17 mouse cellular contexts compared by ENCODE assay signal in genomic region chr10:71476471-71477080, GRCm38 (mm10).
A peak's percentile ranks its signal among the peaks of the same experiment; 100 is the strongest.
DNase-seq lines count a peak whose midpoint lies in the region; ATAC-seq lines count a peak whose summit lies in the region.
"Had no signal": no experiment of that assay in that cellular context is flagged by ENCODE, and none has a peak within 500 bp of the region (broad histone marks: within the 10 kb centered on the region; RNA-seq: fewer than 3 reads in every experiment).

No protein-coding gene starts in this region.

- peaks cover 23% of the 10 kb centered on the region for H3K4me1 ChIP-seq in forebrain, embryonic 13.5 days
- no peaks in the 10 kb centered on the region; the same call in 1 of the 2 replicates for H3K4me1 ChIP-seq in forebrain, embryonic 12.5 days
- H3K4me1 ChIP-seq in hindbrain, embryonic 16.5 days (ENCODE audit: control insufficient read depth, insufficient read depth, low read depth, low read length), result no peaks in the 10 kb centered on the region
- 0 out of 2 replicates have a peak, but pooled peaks cover 3% of the 10 kb centered on the region for H3K4me1 ChIP-seq in heart, embryonic 12.5 days (replicated peaks)
- H3K4me1 ChIP-seq: megakaryocyte, embryonic 14.5 days had no signal

- H3K4me2 ChIP-seq in forebrain, embryonic 13.5 days, result no peak overlapping the region
- H3K4me2 ChIP-seq in forebrain, embryonic 12.5 days, result no peak overlapping the region
- H3K4me2 ChIP-seq in hindbrain, embryonic 16.5 days (ENCODE audit: low read length), result no peak overlapping the region
- H3K4me2 ChIP-seq in heart, embryonic 12.5 days, result no peak overlapping the region
- H3K4me2 ChIP-seq: lung, embryonic 14.5 days; neural tube, embryonic 13.5 days had no signal

- no peaks in the 10 kb centered on the region for H3K9me3 ChIP-seq in forebrain, embryonic 13.5 days (replicated peaks)
- H3K9me3 ChIP-seq in forebrain, embryonic 12.5 days, result no peaks in the 10 kb centered on the region
- H3K9me3 ChIP-seq in hindbrain, embryonic 16.5 days (ENCODE audit: control insufficient read depth, low read length), result no peaks in the 10 kb centered on the region
- no peaks in the 10 kb centered on the region for H3K9me3 ChIP-seq in heart, embryonic 12.5 days (replicated peaks)
- H3K9me3 ChIP-seq: heart, embryonic 10.5 days; neural tube, embryonic 13.5 days had no signal

- no peak overlapping the region for H3K9ac ChIP-seq in forebrain, embryonic 13.5 days
- H3K9ac ChIP-seq in forebrain, embryonic 12.5 days, result no peak overlapping the region
- no peak overlapping the region for H3K9ac ChIP-seq in hindbrain, embryonic 16.5 days (ENCODE audit: low read depth, low read length)
- H3K9ac ChIP-seq in heart, embryonic 12.5 days, result no peak overlapping the region
- H3K9ac ChIP-seq: lung, embryonic 14.5 days; neural tube, embryonic 13.5 days had no signal

- no peaks in the 10 kb centered on the region for H3K27me3 ChIP-seq in forebrain, embryonic 13.5 days
- H3K27me3 ChIP-seq in forebrain, embryonic 12.5 days, result no peaks in the 10 kb centered on the region
- H3K27me3 ChIP-seq in hindbrain, embryonic 16.5 days (replicated peaks; ENCODE audit: control insufficient read depth, insufficient read depth, low read length), result no peaks in the 10 kb centered on the region
- H3K27me3 ChIP-seq in heart, embryonic 12.5 days (replicated peaks), result no peaks in the 10 kb centered on the region
- H3K27me3 ChIP-seq: megakaryocyte, embryonic 14.5 days; neural tube, embryonic 13.5 days had no signal

- peak; percentile 72 for DNase-seq in left cerebral cortex, postnatal 4 days
- no peak for DNase-seq in left cerebral cortex, adult 18-20 months (ENCODE audit: low spot score in 2 of 2)
- peak; percentile 65 to 70 for DNase-seq in cerebellum, adult 18-20 months
- DNase-seq in thymus, postnatal 10 days (ENCODE audit: low spot score in 2 of 2), result no peak
- DNase-seq: adrenal gland, postnatal 14 days; kidney, postnatal 10 days; lung, embryonic 14.5 days; right cerebral cortex, adult 18-20 months; thymus, adult 18-20 months had no signal

- no peak overlapping the region for H3K4me3 ChIP-seq in forebrain, embryonic 13.5 days
- no peak overlapping the region for H3K4me3 ChIP-seq in forebrain, embryonic 12.5 days (replicated peaks)
- no peak overlapping the region for H3K4me3 ChIP-seq in hindbrain, embryonic 16.5 days (ENCODE audit: low read length)
- H3K4me3 ChIP-seq in heart, embryonic 12.5 days, result no peak overlapping the region
- H3K4me3 ChIP-seq: heart, embryonic 10.5 days; left cerebral cortex, adult 2 months; megakaryocyte, embryonic 14.5 days; neural tube, embryonic 13.5 days had no signal

- no peaks in the 10 kb centered on the region for H3K36me3 ChIP-seq in forebrain, embryonic 13.5 days (ENCODE audit: poor library complexity, severe bottlenecking)
- H3K36me3 ChIP-seq in forebrain, embryonic 12.5 days (replicated peaks), result no peaks in the 10 kb centered on the region
- H3K36me3 ChIP-seq in hindbrain, embryonic 16.5 days (ENCODE audit: control insufficient read depth, insufficient read depth, low read length), result no peaks in the 10 kb centered on the region
- no peaks in the 10 kb centered on the region for H3K36me3 ChIP-seq in heart, embryonic 12.5 days
- H3K36me3 ChIP-seq: heart, embryonic 10.5 days; neural tube, embryonic 13.5 days had no signal

- peak overlapping the region; percentile 51; the same call in 1 of the 2 replicates for H3K27ac ChIP-seq in forebrain, embryonic 13.5 days
- no peak overlapping the region for H3K27ac ChIP-seq in forebrain, embryonic 12.5 days
- no peak overlapping the region for H3K27ac ChIP-seq in hindbrain, embryonic 16.5 days (ENCODE audit: low read depth, low read length)
- no peak overlapping the region for H3K27ac ChIP-seq in heart, embryonic 12.5 days (ENCODE audit: poor library complexity, severe bottlenecking)
- H3K27ac ChIP-seq: heart, embryonic 10.5 days; left cerebral cortex, adult 2 months; neural tube, embryonic 13.5 days had no signal

- 57% methylated on average over 8 of the region's 8 CpGs for WGBS in forebrain, embryonic 13.5 days
- 77% methylated on average over 8 of the region's 8 CpGs for WGBS in forebrain, embryonic 12.5 days
- WGBS in hindbrain, embryonic 16.5 days, result 55% methylated on average over 8 of the region's 8 CpGs
- 54% methylated on average over 8 of the region's 8 CpGs for WGBS in heart, embryonic 12.5 days

- peak; percentile 78 for ATAC-seq in forebrain, embryonic 13.5 days
- no peak for ATAC-seq in forebrain, embryonic 12.5 days (ENCODE audit: low FRiP score)
- peak; percentile 90 for ATAC-seq in hindbrain, embryonic 16.5 days
- ATAC-seq in heart, embryonic 12.5 days (ENCODE audit: insufficient number of reproducible peaks, low FRiP score), result no peak

- intact Hi-C loops in left cerebral cortex, postnatal 4 days (cut with DNase I), result loop anchor here (5.0 kb wide), 1 partner anchor 1621 kb away; the partner anchor contains the start of gene Pcdh15

Comparison
In these comparisons a context has a peak if more than half of its experiments do, and no peak if none do; other contexts are left out.
1. ATAC-seq: peak in forebrain, embryonic 13.5 days (single experiment) and hindbrain, embryonic 16.5 days (single experiment); none in forebrain, embryonic 12.5 days (single experiment) and heart, embryonic 12.5 days (single experiment).
2. DNase-seq: peak in left cerebral cortex, postnatal 4 days (single experiment) and cerebellum, adult 18-20 months (2 of 2); none in left cerebral cortex, adult 18-20 months (0 of 2) and thymus, postnatal 10 days (0 of 2).